Mouse (Mus musculus) gastrocnemius, postnatal 14 days (tissue): ENCODE measurements around the gene Akt3. TPM values are rescaled to one million over a fixed set of nuclear protein-coding genes. Genes with fewer than 3 reads are reported as not detected.

Experiments used
- DNase-seq: peaks from one replicate; pipeline ENCODE4 v3.0.0; 2021; ENCODE audit warnings: mixed read lengths
- intact Hi-C: fragments of 180-260 bp; cut with DNase I; formaldehyde crosslinking; loops from one replicate; pipeline ENCODE4 v1.15.1; 2025; ENCODE audit warnings: low total_unique reads
- long read RNA-seq, 2 experiments: library from polyadenylated mRNA; stranded (forward); transcript quantifications; one replicate each; pipeline ENCODE4 v2.0.0; 2021
- total RNA-seq, 2 experiments: library from RNA; stranded (reverse); gene quantifications; 2 replicates each; pipeline ENCODE4 v1.2.3; 2021

Gene Akt3
- total RNA-seq: 10 to 100 TPM; 14.6 to 15.5 TPM
- long read RNA-seq, experiment 1, full-length matches to known transcripts: 1 of 3 reads
- long read RNA-seq, experiment 1, partial matches to known transcripts: 1 of 3 reads
- long read RNA-seq, experiment 1, other reads (novel, unspliced or antisense): 1 of 3 reads
- long read RNA-seq, experiment 2, full-length matches to known transcripts: 1 of 3 reads
- long read RNA-seq, experiment 2, partial matches to known transcripts: 0 of 3 reads
- long read RNA-seq, experiment 2, other reads (novel, unspliced or antisense): 2 of 3 reads

GRCm38 (mm10) chr1:177258034-177258342 is at the start of gene Akt3:
Gene Akt3 (minus strand): TSS chr1:177258203.
- intact Hi-C loops: no loop called here
- no peak for DNase-seq

GRCm38 (mm10) chr1:177307549-177307948 is 49.5 kb upstream of the Akt3 start:
- intact Hi-C loops: no loop called here
- no peak for DNase-seq

GRCm38 (mm10) chr1:177298231-177298630 is 40.2 kb upstream of the Akt3 start:
- DNase-seq: no peak
- intact Hi-C loops: no loop called here

- intact Hi-C loops: no loop called here
- no peak for DNase-seq
Measured at GRCm38 (mm10) chr1:177286764-177287163, 28.8 kb upstream of the Akt3 start.

- intact Hi-C loops: no loop called here
- DNase-seq: no peak
Measured at GRCm38 (mm10) chr1:177281925-177282324, 23.9 kb upstream of the Akt3 start.

GRCm38 (mm10) chr1:177277361-177277760 is 19.4 kb upstream of the Akt3 start:
- intact Hi-C loops: no loop called here
- DNase-seq: no peak

GRCm38 (mm10) chr1:177267645-177268044 is 9.6 kb upstream of the Akt3 start:
- intact Hi-C loops: no loop called here
- DNase-seq: no peak

- DNase-seq: no peak
- intact Hi-C loops: no loop called here
Measured at GRCm38 (mm10) chr1:177262926-177263325, 4.9 kb upstream of the Akt3 start.

GRCm38 (mm10) chr1:177260796-177261195 is 2.8 kb upstream of the Akt3 start:
- intact Hi-C loops: no loop called here

GRCm38 (mm10) chr1:177259038-177259600 is 1.1 kb upstream of the Akt3 start:
- DNase-seq: no peak
- intact Hi-C loops: no loop called here

More at GRCm38 (mm10) chr1:177260796-177261195, 2.8 kb upstream of the Akt3 start:
- DNase-seq: no peak

GRCm38 (mm10) chr1:177258343-177259037 is 487 bp upstream of the Akt3 start:
- intact Hi-C loops: no loop called here
- DNase-seq: peak; percentile 83

- intact Hi-C loops: no loop called here
- peak; percentile 39 for DNase-seq
Measured at GRCm38 (mm10) chr1:177257178-177258033, 597 bp downstream of the Akt3 start.

- intact Hi-C loops: no loop called here
Measured at GRCm38 (mm10) chr1:177248638-177249037, 9.4 kb downstream of the Akt3 start.

GRCm38 (mm10) chr1:177238368-177238767 is 19.6 kb downstream of the Akt3 start:
- intact Hi-C loops: no loop called here
- no peak for DNase-seq

More at GRCm38 (mm10) chr1:177248638-177249037, 9.4 kb downstream of the Akt3 start:
- peak; percentile 17 for DNase-seq

GRCm38 (mm10) chr1:177236695-177237094 is 21.3 kb downstream of the Akt3 start:
- intact Hi-C loops: no loop called here
- DNase-seq: no peak

- DNase-seq: no peak
- intact Hi-C loops: no loop called here
Measured at GRCm38 (mm10) chr1:177236249-177236648, 21.8 kb downstream of the Akt3 start.

GRCm38 (mm10) chr1:177234462-177234861 is 23.5 kb downstream of the Akt3 start:
- intact Hi-C loops: loop anchor here (5.0 kb wide), 1 partner anchor 497 kb away; no protein-coding TSS in a partner anchor
- DNase-seq: no peak

- intact Hi-C loops: loop anchor here (5.0 kb wide), 1 partner anchor 494 kb away; no protein-coding TSS in a partner anchor
- no peak for DNase-seq
Measured at GRCm38 (mm10) chr1:177231122-177231521, 26.9 kb downstream of the Akt3 start.

- intact Hi-C loops: no loop called here
Measured at GRCm38 (mm10) chr1:177198978-177199377, 59.0 kb downstream of the Akt3 start.

GRCm38 (mm10) chr1:177195224-177195623 is 62.8 kb downstream of the Akt3 start:
- no peak for DNase-seq
- intact Hi-C loops: no loop called here

More at GRCm38 (mm10) chr1:177198978-177199377, 59.0 kb downstream of the Akt3 start:
- no peak for DNase-seq
